26 mouse cellular contexts compared by ENCODE assay signal in genomic region chr9:48764311-48764710, GRCm38 (mm10).
"Had no signal": no experiment of that assay in that cellular context is flagged by ENCODE, and none has a peak within 500 bp of the region (broad histone marks: within the 10 kb centered on the region; RNA-seq: fewer than 3 reads in every experiment).

No protein-coding gene starts in this region.

- H3K4me2 ChIP-seq: heart, embryonic 11.5 days; heart, embryonic 13.5 days; heart, embryonic 15.5 days; hindbrain, embryonic 13.5 days; hindbrain, embryonic 15.5 days; kidney, embryonic 15.5 days; limb, embryonic 12.5 days; limb, embryonic 15.5 days; liver, embryonic 12.5 days had no signal

- H3K4me3 ChIP-seq: heart, embryonic 13.5 days; heart, embryonic 15.5 days; hindbrain, embryonic 13.5 days; hindbrain, embryonic 15.5 days; kidney, embryonic 15.5 days; limb, embryonic 12.5 days; limb, embryonic 15.5 days; liver, embryonic 12.5 days had no signal

- H3K27me3 ChIP-seq: heart, embryonic 13.5 days; heart, embryonic 15.5 days; hindbrain, embryonic 13.5 days; hindbrain, embryonic 15.5 days had no signal

- ATAC-seq: forebrain, postnatal 0 days; hindbrain, postnatal 0 days; intestine, embryonic 16.5 days; liver, embryonic 12.5 days had no signal

- DNase-seq: forebrain, postnatal 0 days; gastrocnemius, postnatal 14 days; gastrocnemius, postnatal 36 days; heart, adult 18-20 months; heart, postnatal 14 days; heart, postnatal 36 days; kidney, adult 11 months; kidney, adult 2 months; kidney, adult 9 months; kidney, postnatal 14 days; kidney, postnatal 36 days; layer of hippocampus, postnatal 36 days; left cerebral cortex, postnatal 4 days had no signal

- H3K27ac ChIP-seq: heart, embryonic 13.5 days; heart, embryonic 15.5 days; hindbrain, embryonic 13.5 days; hindbrain, embryonic 15.5 days; hindbrain, postnatal 0 days; kidney, embryonic 15.5 days; kidney, postnatal 0 days; limb, embryonic 12.5 days; limb, embryonic 15.5 days; liver, embryonic 12.5 days; liver, embryonic 14.5 days had no signal

- H3K9me3 ChIP-seq: heart, embryonic 13.5 days; heart, embryonic 15.5 days; hindbrain, embryonic 13.5 days; hindbrain, embryonic 15.5 days; kidney, embryonic 15.5 days; limb, embryonic 12.5 days; limb, embryonic 15.5 days; liver, embryonic 12.5 days had no signal

- H3K9ac ChIP-seq: forebrain, postnatal 0 days; heart, embryonic 13.5 days; heart, embryonic 15.5 days; hindbrain, embryonic 13.5 days; hindbrain, embryonic 15.5 days; kidney, embryonic 15.5 days; limb, embryonic 12.5 days; limb, embryonic 15.5 days; liver, embryonic 12.5 days; liver, embryonic 14.5 days had no signal

- H3K36me3 ChIP-seq: heart, embryonic 13.5 days; heart, embryonic 15.5 days; hindbrain, embryonic 13.5 days; hindbrain, embryonic 15.5 days; kidney, embryonic 15.5 days; limb, embryonic 12.5 days; limb, embryonic 15.5 days; liver, embryonic 12.5 days had no signal
